In the genomic region with DNA sequence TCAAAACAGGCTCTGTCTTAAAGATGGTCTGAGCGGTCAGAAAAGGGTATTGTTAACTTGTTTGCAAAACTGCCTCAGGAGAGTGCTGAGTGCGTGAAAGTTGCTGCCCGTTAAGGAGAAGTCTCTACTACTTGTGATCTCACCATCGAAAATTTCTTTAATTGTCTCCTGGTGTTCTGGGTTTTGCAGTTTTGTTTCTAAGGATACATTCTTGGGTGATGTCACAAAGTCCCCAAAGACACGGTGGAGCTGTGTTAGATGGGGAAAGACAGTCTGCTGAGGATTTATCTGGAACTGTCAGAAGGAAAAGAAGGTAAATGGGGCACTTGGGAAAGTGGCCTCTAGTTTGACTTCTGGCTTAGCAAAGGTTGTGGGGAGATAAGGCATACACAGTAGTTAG, we compare ENCODE assay signal across 11 mouse cellular contexts.
DNase-seq lines count a peak whose midpoint lies in the region; ATAC-seq and TF ChIP-seq lines count a peak whose summit lies in the region.
"Had no signal": no experiment of that assay in that cellular context is flagged by ENCODE, and none has a peak within 500 bp of the region (broad histone marks: within the 10 kb centered on the region; RNA-seq: fewer than 3 reads in every experiment).

No protein-coding gene starts in this region.

- no peak for TF ChIP-seq POLR2A in bone marrow, adult 2 months (IDR thresholded peaks at IDR 0.05; ENCODE audit: borderline replicate concordance, control insufficient read depth, low read depth, low read length)

- WGBS in bone marrow, adult 2 months = 27% methylated on average over 5 of the region's 5 CpGs

- DNase-seq in layer of hippocampus, adult 2 months (ENCODE audit: low spot score in 2 of 2) = no peak
- no peak for DNase-seq in layer of hippocampus, adult 11-12 months (ENCODE audit: low spot score)
- peak; percentile 48 to 56 for DNase-seq in heart, postnatal 10 days
- peak; percentile 59 for DNase-seq in skeletal muscle tissue, adult 2 months (ENCODE audit: low read depth, low spot score)
- no peak for DNase-seq in testis, postnatal 14 days (ENCODE audit: low spot score)
- DNase-seq in kidney, adult 8-10 months = no peak
- DNase-seq: right cerebral cortex, postnatal 4 days; thymus, postnatal 4 days had no signal

- H3K4me1 ChIP-seq in bone marrow, adult 2 months (ENCODE audit: control insufficient read depth, insufficient read depth, low read length) = peaks cover 4% of the 10 kb centered on the region; the same call in 1 of the 2 replicates

- no peak for TF ChIP-seq CTCF in layer of hippocampus, adult 2 months (conservative IDR thresholded peaks at IDR 0.05)
- no peak for TF ChIP-seq CTCF in bone marrow, adult 2 months (IDR thresholded peaks at IDR 0.05; ENCODE audit: control insufficient read depth, insufficient read depth, low read length)

- H3K4me3 ChIP-seq in layer of hippocampus, adult 2 months = no peak overlapping the region
- no peak overlapping the region for H3K4me3 ChIP-seq in bone marrow, adult 2 months (replicated peaks; ENCODE audit: control insufficient read depth, low read depth, low read length)
- H3K4me3 ChIP-seq: neural tube, embryonic 12.5 days had no signal

- peak overlapping the region; percentile 46; the same call in 1 of the 2 replicates for H3K27ac ChIP-seq in layer of hippocampus, adult 2 months
- H3K27ac ChIP-seq in bone marrow, adult 2 months (ENCODE audit: control insufficient read depth, insufficient read depth, low read depth, low read length, poor library complexity) = peak overlapping the region; percentile 28; the same call in 1 of the 2 replicates
- H3K27ac ChIP-seq: neural tube, embryonic 12.5 days had no signal

- intact Hi-C loops in heart, postnatal 10 days (cut with DNase I) = no loop called here

- ATAC-seq in frontal cortex, adult (ENCODE audit: low TSS enrichment) = no peak

Comparison
In these comparisons a context has a peak if more than half of its experiments do, and no peak if none do; other contexts are left out.
1. DNase-seq: peak in heart, postnatal 10 days (2 of 2) and skeletal muscle tissue, adult 2 months (single experiment); none in layer of hippocampus, adult 2 months (0 of 2), layer of hippocampus, adult 11-12 months (single experiment), testis, postnatal 14 days (single experiment) and kidney, adult 8-10 months (0 of 2).